Mouse (Mus musculus): ENCODE data around the gene Zc3h6. TPM values are rescaled to one million over a fixed set of nuclear protein-coding genes. Genes with fewer than 3 reads are reported as not detected.

Zc3h6 gene
- total RNA-seq (2021) = 10 to 100 TPM; 11.4 to 13.3 TPM
- long read RNA-seq, experiment 1, full-length matches to known transcripts = 4 of 6 reads
- long read RNA-seq, experiment 1, partial matches to known transcripts = 0 of 6 reads
- long read RNA-seq, experiment 1, other reads (novel, unspliced or antisense) = 2 of 6 reads
- long read RNA-seq, experiment 2, full-length matches to known transcripts = 2 of 4 reads
- long read RNA-seq, experiment 2, partial matches to known transcripts = 0 of 4 reads
- long read RNA-seq, experiment 2, other reads (novel, unspliced or antisense) = 2 of 4 reads

GRCm38 (mm10) chr2:128966641-128967580 is at the start of gene Zc3h6:
Gene Zc3h6 (plus strand): TSS chr2:128967402.
- intact Hi-C loops (cut with DNase I) = no loop called here
- DNase-seq (ENCODE audit: low spot score in 2 of 2) = peak; percentile 98 to 99

GRCm38 (mm10) chr2:128924799-128925198 is 42.4 kb upstream of the Zc3h6 start:
- DNase-seq (ENCODE audit: low spot score in 2 of 2) = no peak
- intact Hi-C loops (cut with DNase I) = no loop called here

DNA sequence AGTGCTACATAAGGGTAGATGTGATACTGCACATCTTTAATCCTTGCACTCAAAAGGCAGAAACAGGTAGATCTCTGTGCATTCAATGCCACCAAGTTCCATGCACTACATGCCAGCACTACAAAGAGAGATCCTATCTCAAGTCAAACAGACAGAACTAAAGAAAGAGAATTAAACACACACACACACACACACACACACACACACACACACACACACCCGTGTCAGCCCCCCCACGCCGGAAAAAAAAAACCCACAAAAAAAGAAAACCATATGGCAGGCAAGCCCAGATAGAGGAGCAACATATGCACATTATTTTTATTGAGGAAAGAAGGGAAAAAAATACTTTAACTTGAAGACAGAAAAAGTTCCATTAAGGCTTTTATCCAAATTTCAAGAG is 38.8 kb upstream of the Zc3h6 start:
- DNase-seq (ENCODE audit: low spot score in 2 of 2) = peak in 1 of 2 experiments; percentile 21
- intact Hi-C loops (cut with DNase I) = no loop called here

DNA sequence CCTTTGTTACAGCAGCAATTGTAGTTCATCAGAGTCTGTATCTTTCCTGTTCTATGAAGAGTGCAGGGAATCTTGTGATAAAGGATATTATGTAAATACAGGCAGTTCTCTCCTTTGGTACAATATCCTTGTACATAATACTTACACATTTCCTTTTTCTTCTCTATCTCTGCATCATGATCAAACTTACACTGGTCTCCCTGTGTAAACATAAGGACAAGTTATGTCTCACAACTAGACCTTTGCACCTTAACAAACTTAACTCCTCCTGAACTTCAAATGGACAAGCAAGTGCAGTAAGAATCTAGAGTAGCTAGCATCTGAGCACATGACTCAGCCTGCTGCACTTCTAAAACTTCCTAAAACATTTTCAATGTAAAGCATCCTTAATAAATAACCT is 36.5 kb upstream of the Zc3h6 start:
- intact Hi-C loops (cut with DNase I) = no loop called here
- DNase-seq (ENCODE audit: low spot score in 2 of 2) = no peak

GRCm38 (mm10) chr2:128936256-128936655 is 30.9 kb upstream of the Zc3h6 start:
- DNase-seq (ENCODE audit: low spot score in 2 of 2) = no peak
- intact Hi-C loops (cut with DNase I) = no loop called here

DNA sequence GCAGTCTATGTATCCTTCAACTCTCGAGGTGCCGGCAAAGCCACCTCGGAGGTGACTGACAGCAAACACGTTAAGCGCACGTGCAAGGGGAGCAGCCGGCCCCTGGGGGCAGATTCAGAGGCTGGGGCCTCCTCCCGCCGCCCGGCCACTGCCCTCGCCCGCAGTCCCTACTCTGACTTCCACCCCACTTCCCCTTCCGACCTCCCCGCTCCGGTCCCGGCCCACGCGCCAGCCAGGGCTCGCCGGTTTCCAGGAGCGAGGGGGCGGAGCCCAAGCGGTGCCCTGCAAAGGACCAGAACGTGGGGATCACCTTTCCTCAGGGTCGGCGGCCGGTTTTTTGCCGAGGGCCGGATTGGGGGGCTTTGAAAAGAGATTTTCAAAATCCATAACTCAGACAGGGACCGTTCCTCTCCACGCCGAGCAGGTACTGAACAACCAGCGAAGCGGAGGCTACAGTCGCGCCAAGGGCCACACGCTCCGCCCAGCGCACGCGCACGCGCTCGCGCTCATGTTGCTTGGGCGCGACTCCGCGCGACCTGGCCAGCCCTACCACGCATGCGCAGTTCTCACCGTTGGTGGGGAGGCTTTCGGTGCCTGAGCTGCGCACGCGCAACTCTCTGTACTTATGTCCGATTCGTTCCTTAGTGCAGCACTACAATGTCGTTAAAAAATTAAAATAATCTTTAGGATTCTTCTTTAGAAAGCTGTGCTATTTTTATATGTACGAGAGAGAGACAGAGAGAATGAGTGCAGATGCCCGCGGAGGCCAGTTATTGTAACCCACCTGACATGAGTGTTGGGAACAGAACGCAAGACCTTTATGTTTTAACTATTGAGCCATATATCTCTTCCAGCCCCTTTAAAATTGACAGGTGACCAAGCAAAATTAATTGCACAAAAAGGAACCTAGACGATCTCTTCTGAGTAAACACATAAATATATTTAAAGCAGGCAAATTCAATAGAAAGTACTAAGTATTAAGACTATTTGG is 23.4 kb upstream of the Zc3h6 start, which contains the start of gene Zc3h8:
TSS of gene Zc3h8 (minus strand) at position 540 of the 991 bp plus-strand sequence.
- DNase-seq (ENCODE audit: low spot score in 2 of 2) = peak; percentile 97 to 98
- intact Hi-C loops (cut with DNase I) = loop anchor here (5.0 to 10.0 kb wide), 2 partner anchors 82 to 491 kb away; partner anchors contain the start of gene Fbln7

DNA sequence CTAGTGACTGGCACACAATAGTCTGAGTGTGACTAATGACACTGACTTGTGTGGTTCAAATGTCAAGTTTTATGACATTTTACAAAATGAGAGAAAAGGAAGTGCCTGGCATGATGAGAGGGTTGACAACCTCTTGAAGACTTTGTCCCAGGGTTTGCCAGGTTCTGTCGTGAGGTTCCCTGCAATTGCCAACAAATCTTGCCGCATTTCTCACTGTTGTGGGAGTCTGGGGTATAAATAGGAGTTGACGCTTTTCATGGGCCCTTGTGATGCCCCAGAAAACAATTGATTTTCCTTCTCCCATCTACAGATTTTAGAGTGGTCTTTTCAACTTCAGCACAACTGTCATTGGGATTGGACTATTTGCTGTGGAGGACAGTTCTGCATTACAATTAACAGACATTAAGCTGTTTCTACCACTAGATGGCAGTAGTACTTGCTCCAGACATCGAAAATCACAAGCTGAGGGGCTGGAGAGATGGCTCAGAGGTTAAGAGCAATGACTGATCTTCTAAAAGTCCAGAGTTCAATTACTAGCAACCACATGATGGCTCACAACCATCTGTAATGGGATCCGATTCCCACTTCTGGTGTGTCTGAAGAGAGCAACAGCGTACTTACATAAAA is 19.1 kb upstream of the Zc3h6 start:
- DNase-seq (ENCODE audit: low spot score in 2 of 2) = peak; percentile 31 to 53
- intact Hi-C loops (cut with DNase I) = loop anchor here (2.0 to 10.0 kb wide), 3 partner anchors 17 to 487 kb away; no protein-coding TSS in a partner anchor

GRCm38 (mm10) chr2:128954186-128954585 is 13.0 kb upstream of the Zc3h6 start:
- DNase-seq (ENCODE audit: low spot score in 2 of 2) = no peak
- intact Hi-C loops (cut with DNase I) = no loop called here

GRCm38 (mm10) chr2:128965505-128966105 is 1.6 kb upstream of the Zc3h6 start:
- intact Hi-C loops (cut with DNase I) = loop anchor here (2.0 kb wide), 1 partner anchor 17 kb away; no protein-coding TSS in a partner anchor
- DNase-seq (ENCODE audit: low spot score in 2 of 2) = no peak

GRCm38 (mm10) chr2:128966236-128966635 is 966 bp upstream of the Zc3h6 start:
- intact Hi-C loops (cut with DNase I) = no loop called here
- no peak for DNase-seq (ENCODE audit: low spot score in 2 of 2)

- intact Hi-C loops (cut with DNase I) = no loop called here
- DNase-seq (ENCODE audit: low spot score in 2 of 2) = peak; percentile 62 to 66
Observed at GRCm38 (mm10) chr2:128967661-128968441, 649 bp downstream of the Zc3h6 start, which contains the start of gene Gm10762. Gene Gm10762 (minus strand): TSS chr2:128967725.

DNA sequence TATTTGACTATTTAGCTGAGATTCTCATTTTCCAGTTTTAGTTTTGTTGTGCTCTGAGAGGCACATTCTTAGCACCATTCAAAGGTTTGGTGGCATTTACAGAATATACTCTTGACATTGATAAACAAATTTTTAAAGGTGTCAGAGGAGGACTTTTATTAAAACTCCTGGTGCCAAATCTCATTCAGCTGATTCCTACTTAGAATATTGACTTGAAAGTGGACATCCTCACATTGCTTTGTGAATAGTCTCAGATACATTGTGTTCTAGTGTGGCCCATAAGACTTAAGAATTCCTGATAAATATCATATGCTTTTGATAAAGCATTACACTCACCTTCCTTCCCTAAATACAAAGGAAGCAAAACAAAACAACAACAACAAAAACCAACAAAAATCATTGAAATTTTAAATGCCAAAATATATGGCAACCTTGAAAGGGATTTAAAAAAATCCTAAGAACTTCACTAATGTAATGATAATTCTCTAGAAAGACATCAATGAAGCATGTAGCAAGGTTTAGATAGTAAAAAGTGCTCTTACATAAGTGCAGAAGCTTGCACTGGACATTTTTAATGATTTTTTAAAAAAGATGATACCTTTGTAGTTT is 1.4 kb downstream of the Zc3h6 start:
- DNase-seq (ENCODE audit: low spot score in 2 of 2) = no peak
- intact Hi-C loops (cut with DNase I) = no loop called here

- DNase-seq (ENCODE audit: low spot score in 2 of 2) = no peak
- intact Hi-C loops (cut with DNase I) = no loop called here
Observed at GRCm38 (mm10) chr2:128972301-128972700, 5.1 kb downstream of the Zc3h6 start.

DNA sequence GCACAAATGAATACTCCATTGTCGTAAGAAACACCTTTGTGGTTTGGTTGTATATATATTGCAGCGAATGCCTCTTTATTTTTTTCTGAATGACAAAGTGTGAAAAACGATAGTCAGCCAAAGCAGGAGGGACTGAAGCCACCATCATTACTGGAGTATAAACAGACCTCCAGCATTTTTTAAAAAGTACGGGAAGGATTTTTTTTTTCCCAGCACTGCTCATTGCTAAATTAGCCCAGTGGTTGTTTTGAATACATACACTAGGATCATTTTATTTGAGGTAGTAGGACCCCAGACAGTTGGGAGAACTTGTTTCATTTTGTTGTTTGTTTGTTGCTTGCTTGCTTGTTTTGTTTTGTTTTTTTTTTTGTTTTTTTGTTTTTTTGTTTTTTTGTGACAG is 8.4 kb downstream of the Zc3h6 start:
- intact Hi-C loops (cut with DNase I) = no loop called here
- DNase-seq (ENCODE audit: low spot score in 2 of 2) = no peak

GRCm38 (mm10) chr2:128984746-128985145 is 17.5 kb downstream of the Zc3h6 start:
- peak in 1 of 2 experiments; percentile 9 for DNase-seq (ENCODE audit: low spot score in 2 of 2)
- intact Hi-C loops (cut with DNase I) = no loop called here

DNA sequence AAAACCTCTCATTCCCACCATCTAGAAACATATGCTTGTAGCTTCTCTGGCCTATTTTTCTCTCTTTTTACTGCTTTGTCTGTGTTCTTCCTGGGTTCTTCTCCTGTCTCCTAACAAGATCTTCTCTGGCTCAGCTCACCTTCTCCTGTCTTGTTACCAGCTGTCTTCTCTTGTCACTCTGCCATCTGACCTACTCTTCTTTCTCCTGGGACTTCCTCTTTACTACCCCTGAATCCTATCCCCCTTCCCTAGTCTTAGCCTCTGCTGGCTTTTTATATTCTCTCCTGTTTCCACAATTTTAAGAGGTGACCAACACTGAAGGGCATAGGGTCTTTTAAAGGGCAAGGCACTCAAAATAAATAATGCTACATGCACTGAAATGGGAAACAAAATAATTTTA is 37.7 kb downstream of the Zc3h6 start:
- no peak for DNase-seq (ENCODE audit: low spot score in 2 of 2)
- intact Hi-C loops (cut with DNase I) = no loop called here

DNA sequence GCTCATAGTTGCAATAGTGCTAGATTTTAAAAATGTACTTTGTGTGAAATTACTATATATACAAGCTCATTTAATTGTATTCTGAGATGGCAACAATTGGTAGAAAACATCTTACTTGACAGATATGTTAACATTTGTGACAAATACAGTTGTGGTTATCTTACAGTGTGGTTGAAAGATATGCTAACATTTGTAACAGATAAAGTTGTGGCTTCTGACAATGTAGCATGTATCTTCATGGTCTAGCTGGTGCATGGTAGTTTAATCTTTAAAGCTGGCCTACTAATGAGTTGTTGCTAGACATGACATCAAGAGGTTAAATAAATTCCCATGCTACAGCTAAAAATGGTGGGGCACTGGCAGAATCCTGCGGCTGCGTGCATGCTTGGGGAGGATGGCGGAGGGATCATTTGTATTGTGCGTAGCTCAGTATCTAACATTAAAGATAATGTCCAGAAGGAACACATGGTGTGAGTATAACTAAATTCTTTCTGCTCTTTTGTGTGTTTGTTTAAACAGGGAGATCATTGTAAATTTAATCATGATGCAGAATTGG is 39.1 kb downstream of the Zc3h6 start:
- DNase-seq (ENCODE audit: low spot score in 2 of 2) = no peak
- intact Hi-C loops (cut with DNase I) = no loop called here

Measured in left cerebral cortex, postnatal 14 days (tissue).